Mouse (Mus musculus) E14TG2a.4 (cell line): ENCODE data around the gene Krtap28-13.

Experiments used
- CTCF ChIP-seq: conservative IDR thresholded peaks from 2 replicates; pipeline ENCODE4 v1.5.1; 2014; ENCODE audit warnings: low read length
- POU5F1 ChIP-seq: IDR thresholded peaks from 2 replicates; pipeline ENCODE4 v1.6.1; 2014; ENCODE audit warnings: low read length, borderline replicate concordance

DNA sequence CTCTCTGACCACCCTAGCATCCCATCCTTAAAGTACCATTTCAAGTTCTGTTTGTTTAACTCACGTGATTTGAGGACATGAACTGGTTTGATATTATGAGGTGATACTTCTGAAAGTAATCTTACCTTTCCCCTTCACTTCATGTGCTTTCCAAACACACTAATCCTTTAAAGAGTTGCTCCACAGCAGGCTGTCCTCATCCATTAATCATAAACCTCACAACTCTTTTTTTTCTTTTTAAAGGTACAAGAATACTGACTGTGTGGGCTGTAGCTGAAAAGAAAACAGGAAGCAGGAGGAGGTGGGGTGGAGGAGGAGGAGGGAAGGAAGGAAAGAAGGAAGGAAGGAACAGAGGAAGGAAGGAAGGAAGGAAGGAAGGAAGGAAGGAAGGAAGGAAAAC, 28.8 kb upstream of the Krtap28-13 start:
- TF ChIP-seq CTCF (no peak), POU5F1 (no peak)
